9 mouse cellular contexts compared by ENCODE assay signal in the genomic region with DNA sequence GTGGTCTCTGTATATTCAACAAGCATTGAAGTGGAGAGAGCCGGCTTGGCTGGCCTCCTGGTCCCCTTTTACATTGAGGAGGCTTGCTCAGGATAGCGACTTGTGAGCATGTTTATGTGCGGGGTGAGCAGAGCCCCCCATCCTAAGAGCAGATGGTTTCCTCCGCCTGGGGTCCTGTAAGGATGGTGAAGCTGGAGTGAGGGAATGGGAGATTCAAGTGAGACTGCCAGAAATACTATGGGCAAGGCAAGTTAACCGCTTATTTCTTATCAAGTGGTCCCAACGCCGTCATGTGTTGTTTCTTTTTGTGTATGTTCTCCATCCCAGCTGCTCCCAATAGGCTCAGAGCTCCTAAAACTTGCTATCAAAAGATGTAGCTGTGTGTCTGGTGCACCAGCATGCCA.
DNase-seq lines count a peak whose midpoint lies in the region; ATAC-seq and TF ChIP-seq lines count a peak whose summit lies in the region.
"Had no signal": no experiment of that assay in that cellular context is flagged by ENCODE, and none has a peak within 500 bp of the region (broad histone marks: within the 10 kb centered on the region; RNA-seq: fewer than 3 reads in every experiment).

No protein-coding gene starts in this region.

- H3K9me3 ChIP-seq in heart, embryonic 10.5 days = no peaks in the 10 kb centered on the region
- no peaks in the 10 kb centered on the region for H3K9me3 ChIP-seq in ES-E14 (ENCODE audit: control insufficient read depth, insufficient read depth, low read depth, low read length)
- H3K9me3 ChIP-seq in forebrain, embryonic 11.5 days (ENCODE audit: control insufficient read depth, low read length) = no peaks in the 10 kb centered on the region
- H3K9me3 ChIP-seq in limb, embryonic 11.5 days (ENCODE audit: control insufficient read depth, low read length) = no peaks in the 10 kb centered on the region

- no peak for ATAC-seq in forebrain, embryonic 11.5 days (replicated peaks; ENCODE audit: low FRiP score)
- no peak for ATAC-seq in limb, embryonic 11.5 days (ENCODE audit: insufficient number of reproducible peaks, low FRiP score, low TSS enrichment, low read depth)

- peak overlapping the region; percentile 90 for H3K27ac ChIP-seq in heart, embryonic 10.5 days
- H3K27ac ChIP-seq in ES-E14 (ENCODE audit: insufficient read depth, low read depth, low read length, poor library complexity, severe bottlenecking) = no peak overlapping the region
- no peak overlapping the region for H3K27ac ChIP-seq in forebrain, embryonic 11.5 days (ENCODE audit: low read depth, low read length)
- H3K27ac ChIP-seq in limb, embryonic 11.5 days (replicated peaks; ENCODE audit: low read depth, low read length) = peak overlapping the region; percentile 65
- H3K27ac ChIP-seq: macrophage had no signal

- peak overlapping the region; percentile 82 for H3K4me2 ChIP-seq in forebrain, embryonic 11.5 days (ENCODE audit: low read depth, low read length, severe bottlenecking)
- peak overlapping the region; percentile 87; the same call in 1 of the 2 replicates for H3K4me2 ChIP-seq in limb, embryonic 11.5 days (ENCODE audit: low read depth, severe bottlenecking)

- DNase-seq in heart, embryonic 10.5 days (ENCODE audit: low spot score) = no peak
- DNase-seq in heart, adult 9 months (ENCODE audit: low spot score in 2 of 2) = no peak
- DNase-seq in ES-E14 (ENCODE audit: low read depth, low spot score) = no peak
- DNase-seq in forebrain, embryonic 11.5 days (ENCODE audit: low spot score) = no peak
- no peak for DNase-seq in limb, embryonic 11.5 days (ENCODE audit: low spot score)
- peak; percentile 64 for DNase-seq in retina, postnatal 1 day
- no peak for DNase-seq in right cerebral cortex, postnatal 25 days
- DNase-seq in T-cell, adult 2 months (ENCODE audit: low spot score) = no peak

- peaks cover 58% of the 10 kb centered on the region for H3K4me1 ChIP-seq in heart, embryonic 10.5 days
- peaks cover 1 to 14% of the 10 kb centered on the region in 2 experiments; a peak in 1 of 4 replicates for H3K4me1 ChIP-seq in ES-E14 (ENCODE audit: control insufficient read depth in 2 of 2, insufficient read depth in 2 of 2, low read length in 2 of 2, poor library complexity in 1 of 2)
- peaks cover 6% of the 10 kb centered on the region; the same call in 1 of the 2 replicates for H3K4me1 ChIP-seq in forebrain, embryonic 11.5 days (replicated peaks; ENCODE audit: control insufficient read depth, insufficient read depth, low read length)
- peaks cover 19% of the 10 kb centered on the region for H3K4me1 ChIP-seq in limb, embryonic 11.5 days (ENCODE audit: control insufficient read depth, insufficient read depth, low read length)

- WGBS in heart, embryonic 10.5 days = 12% methylated on average over 7 of the region's 7 CpGs
- 16% methylated on average over 7 of the region's 7 CpGs for WGBS in forebrain, embryonic 11.5 days
- 16% methylated on average over 7 of the region's 7 CpGs for WGBS in limb, embryonic 11.5 days

- H3K36me3 ChIP-seq in heart, embryonic 10.5 days = no peaks in the 10 kb centered on the region
- H3K36me3 ChIP-seq in ES-E14 (ENCODE audit: control insufficient read depth, insufficient read depth, low read length, poor library complexity, severe bottlenecking) = no peaks in the 10 kb centered on the region; the same call in 1 of the 2 replicates
- no peaks in the 10 kb centered on the region for H3K36me3 ChIP-seq in forebrain, embryonic 11.5 days (ENCODE audit: control insufficient read depth, insufficient read depth, low read length)
- H3K36me3 ChIP-seq in limb, embryonic 11.5 days (ENCODE audit: control insufficient read depth, insufficient read depth, low read length) = no peaks in the 10 kb centered on the region

- in situ Hi-C loops in ES-E14 (cut with MboI; ENCODE audit: low sequenced_read_pairs in 2 of 2, unreplicated experiment in 2 of 2) = loop anchor here in 1 of 2 experiments (25.0 kb wide), 1 partner anchor 341 kb away; no protein-coding TSS in a partner anchor

- H3K9ac ChIP-seq in ES-E14 (ENCODE audit: insufficient read depth, low read depth, low read length, poor library complexity, severe bottlenecking) = no peak overlapping the region
- peak overlapping the region; percentile 52 for H3K9ac ChIP-seq in forebrain, embryonic 11.5 days (ENCODE audit: low read length)
- H3K9ac ChIP-seq in limb, embryonic 11.5 days (ENCODE audit: low read length) = no peak overlapping the region

- peak overlapping the region; percentile 76 for H3K4me3 ChIP-seq in heart, embryonic 10.5 days
- H3K4me3 ChIP-seq in ES-E14 (ENCODE audit: insufficient read depth in 1 of 2, low read depth in 1 of 2, low read length in 2 of 2, poor library complexity in 1 of 2, severe bottlenecking in 1 of 2) = peak overlapping the region; percentile 51 to 88; a peak in 3 of 4 replicates
- H3K4me3 ChIP-seq in forebrain, embryonic 11.5 days (ENCODE audit: low read depth, low read length) = peak overlapping the region; percentile 71
- H3K4me3 ChIP-seq in limb, embryonic 11.5 days (ENCODE audit: low read depth, low read length) = no peak overlapping the region

- H3K27me3 ChIP-seq in heart, embryonic 10.5 days (ENCODE audit: insufficient read depth, poor library complexity, severe bottlenecking) = no peaks in the 10 kb centered on the region
- H3K27me3 ChIP-seq in forebrain, embryonic 11.5 days (ENCODE audit: control insufficient read depth, insufficient read depth, low read length) = no peaks in the 10 kb centered on the region
- H3K27me3 ChIP-seq in limb, embryonic 11.5 days (ENCODE audit: control insufficient read depth, insufficient read depth, low read length) = no peaks in the 10 kb centered on the region

TF ChIP-seq in ES-E14, 5 proteins besides CTCF, POLR2A, EP300 and RAD21:
- TF ChIP-seq HCFC1 (IDR thresholded peaks at IDR 0.05; ENCODE audit: borderline replicate concordance, insufficient read depth, low read length) (no peak), ZNF384 (IDR thresholded peaks at IDR 0.05; ENCODE audit: low read depth, low read length) (no peak), ZC3H11A (IDR thresholded peaks at IDR 0.05; ENCODE audit: borderline replicate concordance, low read depth, low read length) (no peak), MAFK (IDR thresholded peaks at IDR 0.05; ENCODE audit: insufficient read depth, low read depth, low read length) (no peak), CHD2 (IDR thresholded peaks at IDR 0.05; ENCODE audit: low read depth, low read length) (no peak)

Comparison
In these comparisons a context has a peak if more than half of its experiments do, and no peak if none do; other contexts are left out.
1. H3K27ac ChIP-seq: peak in heart, embryonic 10.5 days (single experiment) and limb, embryonic 11.5 days (single experiment); none in ES-E14 (single experiment) and forebrain, embryonic 11.5 days (single experiment).